Mouse (Mus musculus) frontal cortex, postnatal 25 days (tissue): ENCODE data around the gene Gm12248.

Experiments
- DNase-seq, 2 experiments: peaks; one replicate each; pipeline ENCODE4 v3.0.0; 2022; ENCODE audit warnings: low spot score in 2 of 2

Gene Gm12248

DNA sequence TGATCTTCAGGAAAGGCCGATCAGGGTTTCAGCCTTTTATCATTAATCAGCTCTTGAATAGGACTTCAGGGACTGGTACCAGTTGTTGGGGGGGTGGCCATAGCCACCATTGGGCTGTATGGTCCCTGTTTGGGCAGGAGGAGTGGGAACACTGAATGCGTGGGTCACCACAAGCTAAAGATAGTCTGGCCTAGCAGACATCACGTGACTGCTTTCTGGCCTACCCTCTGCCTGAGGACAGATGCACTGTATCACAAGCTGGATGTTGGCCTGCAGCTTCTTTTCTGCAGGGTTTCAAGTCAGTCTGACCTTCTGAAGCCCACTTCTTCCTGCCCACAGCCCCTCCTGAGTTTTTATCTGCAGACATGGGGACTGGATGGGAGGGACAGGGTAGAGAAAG lies 59.3 kb downstream of the Gm12248 start:
- DNase-seq, result no peak

DNA sequence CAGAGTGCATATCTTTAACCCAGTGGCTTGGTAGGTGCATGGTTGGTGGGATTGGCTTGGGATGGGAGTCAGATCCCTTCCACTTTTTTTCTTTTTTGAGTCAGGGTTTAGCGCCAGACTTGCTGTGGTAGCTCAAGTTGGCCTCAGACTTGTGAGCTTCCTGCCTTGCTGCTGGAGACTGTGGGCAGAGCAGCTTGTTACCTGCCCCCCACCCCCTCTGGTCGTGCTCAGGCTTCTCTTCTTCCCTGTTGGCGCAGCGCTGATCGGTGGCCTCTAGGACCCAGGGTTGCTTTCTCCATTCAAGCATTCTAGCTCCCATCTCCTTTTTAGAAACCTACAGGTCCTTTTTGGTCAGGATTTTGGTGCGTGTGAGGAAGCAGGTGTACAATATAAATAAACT lies 61.8 kb downstream of the Gm12248 start:
- no peak for DNase-seq

DNA sequence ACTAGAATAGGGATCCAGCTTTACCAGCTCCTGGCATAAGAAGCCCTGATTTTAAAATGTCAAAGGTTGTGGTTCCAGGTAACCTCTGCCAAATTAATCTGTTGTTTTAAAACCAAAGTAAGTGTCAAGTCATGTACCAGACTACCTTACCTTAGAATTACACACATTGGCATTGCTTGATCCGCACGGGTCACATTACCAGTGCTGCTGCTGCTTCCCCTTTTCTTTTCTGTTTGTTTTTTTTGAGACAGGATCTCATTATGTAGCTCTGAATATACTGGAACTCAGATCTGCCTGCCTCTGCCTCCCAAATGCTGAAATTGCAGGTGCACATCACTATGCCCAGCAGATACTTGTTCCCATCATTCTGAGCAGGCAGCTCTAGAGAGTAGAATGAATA lies 63.1 kb downstream of the Gm12248 start:
- DNase-seq, result no peak

DNA sequence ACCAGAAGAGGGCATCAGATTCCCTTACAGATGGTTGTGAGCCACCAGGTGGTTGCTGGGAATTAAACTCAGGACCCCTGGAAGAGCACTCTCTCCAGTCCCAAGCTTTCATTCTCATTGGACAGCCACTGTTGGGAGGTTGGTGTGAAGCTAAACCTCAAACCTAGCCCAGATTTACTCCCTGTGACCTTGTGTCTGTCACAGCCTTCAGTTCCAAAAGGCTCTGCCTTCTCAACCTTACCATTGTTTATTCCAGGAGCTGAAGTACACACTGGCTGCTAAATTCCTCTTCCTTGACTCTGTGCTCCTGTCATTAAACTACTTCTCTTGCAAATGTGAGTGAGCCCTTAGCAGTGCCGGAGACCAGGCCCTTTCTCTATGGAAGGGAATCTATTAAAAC lies 64.0 kb downstream of the Gm12248 start:
- no peak for DNase-seq

DNA sequence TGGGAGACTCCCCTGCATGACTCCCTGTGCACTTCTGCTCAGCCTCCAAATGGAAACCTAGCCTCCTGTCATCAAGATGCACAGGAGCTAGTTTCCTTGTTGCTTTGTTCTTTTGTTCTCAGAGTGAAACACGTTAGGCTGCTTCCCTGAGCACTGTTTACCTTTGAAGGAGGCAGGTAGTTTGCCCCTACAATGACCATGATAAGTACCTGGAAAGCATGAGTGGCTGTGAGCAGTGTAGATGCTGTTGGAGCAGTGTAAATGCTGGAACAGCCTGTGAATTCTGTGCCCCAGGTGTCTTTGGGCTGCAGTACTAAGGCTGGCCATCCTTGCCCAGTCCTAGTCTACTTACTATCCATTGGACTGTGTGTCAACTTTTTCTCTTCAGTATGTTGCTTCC lies 66.1 kb downstream of the Gm12248 start:
- DNase-seq, result no peak

DNA sequence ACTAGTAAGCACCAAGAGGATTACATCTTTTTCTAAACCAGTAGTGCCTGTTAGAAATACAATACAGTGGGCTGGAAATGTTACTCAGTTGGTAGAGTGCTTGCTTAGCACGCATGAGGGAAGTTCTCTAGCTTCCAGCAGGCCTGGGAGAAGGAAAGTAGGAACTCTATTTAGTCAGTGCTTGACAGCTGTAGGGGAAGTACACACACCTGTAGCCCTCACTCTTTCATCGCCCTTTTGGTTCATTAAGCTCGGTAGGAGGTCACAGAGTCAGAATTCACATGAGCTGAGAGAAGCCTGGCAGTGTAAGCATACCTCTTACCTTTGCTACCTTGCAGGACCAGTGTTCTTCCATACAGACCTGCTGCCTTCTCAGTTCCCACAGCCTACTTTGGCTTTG lies 66.6 kb downstream of the Gm12248 start:
- DNase-seq, result no peak

DNA sequence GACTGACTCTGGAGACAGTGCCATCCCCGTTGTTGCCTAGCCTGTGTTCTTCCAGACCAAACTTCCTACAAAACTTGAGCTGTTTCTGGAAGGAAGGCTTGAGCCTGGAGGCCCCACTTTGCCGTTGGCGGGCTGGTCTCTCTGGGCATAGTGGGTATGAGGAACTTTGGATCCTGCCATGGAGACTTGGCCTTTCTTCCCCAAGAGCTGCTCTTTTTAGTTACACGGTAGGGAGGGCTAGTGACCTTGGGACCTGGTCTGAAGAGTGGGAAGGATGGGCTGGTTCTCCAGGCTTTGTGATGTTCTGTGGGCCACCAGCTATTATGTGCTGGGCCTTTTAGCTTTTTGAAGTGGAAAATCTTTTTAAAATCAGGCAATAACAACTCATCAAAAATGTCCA lies 67.1 kb downstream of the Gm12248 start:
- no peak for DNase-seq

DNA sequence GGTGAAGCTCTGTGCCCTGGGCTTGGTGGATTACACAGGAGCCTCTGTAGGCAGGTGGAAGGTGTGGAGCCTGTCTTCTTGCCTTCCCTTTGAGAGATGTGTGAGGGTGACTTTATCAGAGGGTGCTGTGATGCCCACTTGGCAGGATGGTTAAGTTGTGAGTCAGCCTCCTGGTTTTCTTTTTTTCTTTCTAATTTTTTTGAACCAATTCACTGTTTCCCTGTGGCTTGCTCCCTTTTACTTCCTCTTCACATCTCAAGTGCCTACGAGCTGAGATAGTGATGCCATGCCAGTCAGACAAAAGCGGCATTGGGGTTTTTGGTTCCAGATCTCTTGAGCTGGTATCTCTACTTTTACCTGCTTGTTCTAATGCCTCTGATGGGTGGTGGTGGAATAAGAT lies 68.3 kb downstream of the Gm12248 start:
- no peak for DNase-seq

DNA sequence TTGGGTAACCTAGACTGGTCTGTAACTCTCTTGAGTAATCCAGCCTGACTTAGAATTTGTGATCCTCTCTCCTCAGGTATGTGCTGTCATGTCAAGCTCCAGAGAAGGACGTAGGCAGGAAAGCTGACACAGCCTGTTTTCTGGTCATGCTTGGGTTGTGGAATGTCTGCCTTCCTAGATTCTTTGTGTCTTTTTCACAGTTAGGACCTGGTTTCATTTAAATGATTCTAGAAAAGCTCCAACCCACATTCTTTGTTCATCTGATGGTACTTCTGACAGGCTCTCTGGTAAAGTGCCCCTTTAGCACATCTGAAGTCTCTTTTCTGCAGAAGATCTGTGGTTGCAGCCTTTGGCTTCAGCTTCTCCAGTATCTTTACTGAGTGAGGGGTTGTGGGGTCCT lies 68.7 kb downstream of the Gm12248 start:
- no peak for DNase-seq

DNA sequence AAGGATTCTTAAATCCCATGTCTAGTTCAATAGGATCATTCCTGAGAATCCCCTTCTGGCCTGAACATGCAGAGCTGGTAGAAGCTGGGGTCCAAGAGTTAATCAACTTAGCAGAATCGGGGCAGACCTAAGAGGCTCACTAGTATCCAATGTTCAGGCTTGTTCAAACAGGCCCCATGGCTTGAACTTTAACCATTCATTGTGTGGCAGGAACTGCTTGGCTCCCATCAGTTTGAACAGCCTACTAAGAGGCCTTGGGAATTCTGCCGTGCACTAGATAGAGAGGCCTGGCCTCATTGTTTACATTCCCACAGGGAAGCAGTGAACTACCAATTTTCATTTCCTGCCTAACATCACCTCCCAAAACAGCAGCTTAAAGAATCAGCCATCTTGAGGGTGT lies 71.3 kb downstream of the Gm12248 start:
- no peak for DNase-seq

DNA sequence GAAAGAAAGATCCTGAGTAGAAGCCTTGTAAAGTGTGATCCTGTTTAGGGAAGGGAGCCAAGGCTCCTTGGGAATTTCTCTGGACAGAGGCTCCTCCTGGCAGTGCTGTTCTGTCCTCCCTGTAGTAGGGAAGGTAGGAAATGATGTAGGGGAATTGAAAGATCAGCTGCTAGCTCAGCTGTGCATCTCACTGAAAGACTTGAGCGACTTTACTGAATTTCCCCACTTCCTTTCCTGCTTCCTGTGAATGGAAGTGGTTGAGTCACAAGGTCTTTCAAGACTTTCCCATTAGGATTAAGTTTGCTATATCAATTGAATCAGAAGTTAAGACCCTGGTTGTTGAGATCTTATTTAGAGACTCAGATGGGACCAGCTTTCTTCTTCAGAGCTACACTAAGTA lies 71.8 kb downstream of the Gm12248 start:
- no peak for DNase-seq

DNA sequence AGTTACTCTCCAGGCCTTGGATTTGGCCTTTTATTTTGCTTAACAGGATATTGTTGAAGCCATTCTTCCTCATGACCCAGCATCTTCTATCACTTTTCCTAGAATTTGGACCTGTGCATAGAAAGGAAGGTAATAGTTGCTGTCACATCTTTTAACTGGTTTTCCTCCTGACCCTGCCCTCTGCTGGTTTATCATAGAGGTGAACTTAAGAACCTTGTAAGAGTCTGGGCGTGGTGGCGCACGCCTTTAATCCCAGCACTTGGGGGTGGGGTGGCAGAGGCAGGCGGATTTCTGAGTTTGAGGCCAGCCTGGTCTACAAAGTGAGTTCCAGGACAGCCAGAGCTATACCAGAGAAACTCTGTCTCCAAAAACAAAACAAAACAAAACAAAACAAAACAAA lies 74.2 kb downstream of the Gm12248 start:
- DNase-seq, result no peak

DNA sequence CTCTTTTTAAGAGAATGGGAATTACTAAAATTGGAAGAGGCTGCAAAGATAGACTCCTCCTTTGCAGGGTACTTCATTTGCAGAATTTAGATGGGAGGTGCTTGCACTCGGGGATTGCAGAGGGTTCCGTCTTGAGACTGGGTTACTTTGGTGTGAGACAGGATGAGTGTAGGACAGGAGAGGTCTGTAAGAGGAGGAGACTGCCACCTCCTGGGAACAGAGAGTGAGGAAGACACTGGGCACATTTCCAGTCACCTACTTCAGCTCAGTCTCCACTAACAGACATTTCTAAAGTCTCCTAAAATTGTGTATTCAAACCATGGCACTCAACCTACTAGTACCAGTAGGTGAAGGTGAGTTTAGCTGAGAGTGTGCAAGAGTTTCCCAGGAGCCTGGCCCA lies 74.6 kb downstream of the Gm12248 start:
- DNase-seq, result no peak

DNA sequence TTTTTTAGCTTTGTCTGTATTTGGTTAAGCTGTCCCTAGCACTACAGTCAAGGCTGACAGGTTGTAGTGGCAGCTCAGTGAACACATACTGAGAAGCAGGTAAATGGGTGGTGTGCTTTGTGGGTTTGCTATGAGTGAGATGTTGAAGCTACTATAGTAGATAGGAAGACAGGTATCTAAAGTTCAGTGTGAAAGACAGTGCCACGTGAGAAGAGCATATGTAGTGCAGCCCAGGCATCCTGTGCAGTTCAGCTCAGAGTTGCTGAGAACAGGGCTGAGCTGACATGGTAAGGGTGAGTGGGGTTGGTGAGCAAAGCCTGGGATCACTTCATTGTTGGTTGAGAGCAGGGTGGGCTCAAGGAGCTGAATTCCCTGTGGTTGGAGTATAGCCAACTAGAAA lies 75.5 kb downstream of the Gm12248 start:
- DNase-seq, result no peak

DNA sequence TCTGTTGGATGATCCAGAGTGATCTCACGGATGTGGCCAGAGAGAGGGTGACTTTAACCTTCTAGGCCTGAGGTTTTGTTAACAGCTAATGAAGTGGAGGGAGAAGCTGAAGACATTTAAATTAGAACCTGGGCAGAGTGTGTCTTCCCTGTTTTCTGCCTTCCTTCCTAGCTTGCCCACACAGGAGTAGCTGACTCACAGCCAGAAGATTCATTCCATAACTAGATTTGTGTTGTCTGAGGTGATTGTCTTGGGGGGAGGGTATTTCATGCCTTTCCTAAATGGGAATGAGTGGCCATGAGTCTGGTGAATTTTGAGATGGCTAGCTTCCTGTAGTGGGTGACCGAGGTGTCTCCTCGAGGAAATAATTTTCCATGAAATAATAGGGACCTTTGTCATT lies 76.6 kb downstream of the Gm12248 start:
- DNase-seq, result no peak

DNA sequence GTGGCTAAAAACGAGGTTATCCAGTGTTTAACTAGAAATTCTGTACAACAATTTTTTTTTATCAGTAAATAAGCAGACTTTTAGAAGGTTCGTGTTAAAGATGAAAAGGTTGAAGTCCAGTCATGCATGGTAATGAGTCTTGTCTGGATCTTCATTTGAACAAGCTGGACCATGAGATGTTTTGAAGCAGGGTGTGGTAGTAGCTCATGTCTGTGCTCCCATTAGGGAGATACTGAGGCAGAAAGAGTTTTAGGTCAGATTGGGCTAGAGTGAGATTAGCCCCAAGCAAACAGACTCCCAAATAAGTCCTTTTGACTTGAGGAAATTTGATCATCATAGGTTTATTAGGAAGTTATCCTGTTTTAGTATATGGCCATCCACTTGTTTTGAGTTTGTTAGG lies 77.6 kb downstream of the Gm12248 start:
- no peak for DNase-seq

DNA sequence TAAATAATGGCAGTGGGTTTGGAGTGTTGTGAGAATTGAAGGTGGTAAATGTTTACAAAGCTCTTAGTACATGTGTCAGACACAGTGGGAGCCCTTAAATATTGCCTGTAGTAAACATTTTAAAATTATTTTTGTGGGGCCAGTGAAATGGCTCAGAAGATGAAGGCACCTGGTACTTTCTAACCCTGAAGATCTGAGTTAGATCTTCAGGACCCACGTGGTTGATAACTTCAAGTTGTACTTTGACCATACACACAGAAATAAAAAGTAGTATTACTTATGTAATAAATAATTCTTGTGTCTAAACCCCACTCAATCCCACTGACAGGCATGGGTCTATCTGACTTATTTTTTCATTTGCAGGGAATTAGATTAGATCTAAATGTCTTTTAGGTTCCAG lies 78.3 kb downstream of the Gm12248 start:
- no peak for DNase-seq
